Mouse (Mus musculus) hindbrain, embryonic 16.5 days (tissue): ENCODE measurements at regions not wholly inside any gene's neighbourhood (a gene's known extent, or its start where the extent isn't known, plus 50 kb on each side); places are given as distances from the start of the nearest gene placed in this dataset.

ENCODE experiments used
- ATAC-seq: fragments of 200-750 bp; cut with Nextera tagmentation; 2 replicates; pipeline ENCODE4 v1.8.0; 2017; ENCODE audit warnings: moderate TSS enrichment, moderate library complexity
- H3K27ac ChIP-seq: fragments of 300-500 bp; sonication (generic); 2 replicates; pipeline ENCODE4 v1.5.1; 2014; ENCODE audit warnings: low read depth, mild to moderate bottlenecking, control low read depth, low read length, moderate library complexity
- H3K27me3 ChIP-seq: fragments of 300-500 bp; sonication (generic); replicated peaks from 2 replicates; pipeline ENCODE4 v1.6.1; 2014; ENCODE audit warnings: low read length; ENCODE audit not compliant: control insufficient read depth, insufficient read depth
- H3K36me3 ChIP-seq: fragments of 300-500 bp; sonication (generic); 2 replicates; pipeline ENCODE4 v1.6.1; 2014; ENCODE audit warnings: mild to moderate bottlenecking, low read length, moderate library complexity, mixed read lengths; ENCODE audit not compliant: control insufficient read depth, insufficient read depth
- H3K4me1 ChIP-seq: fragments of 300-500 bp; sonication (generic); 2 replicates; pipeline ENCODE4 v1.6.1; 2014; ENCODE audit warnings: low read depth, low read length; ENCODE audit not compliant: control insufficient read depth, insufficient read depth
- H3K4me2 ChIP-seq: fragments of 300-500 bp; sonication (generic); 2 replicates; pipeline ENCODE4 v1.6.1; 2014; ENCODE audit warnings: mild to moderate bottlenecking, low read length, control low read depth, moderate library complexity
- H3K4me3 ChIP-seq: fragments of 300-500 bp; sonication (generic); 2 replicates; pipeline ENCODE4 v1.5.1; 2014; ENCODE audit warnings: mild to moderate bottlenecking, low read length, control low read depth, moderate library complexity
- H3K9ac ChIP-seq: fragments of 300-500 bp; sonication (generic); 2 replicates; pipeline ENCODE4 v1.6.1; 2014; ENCODE audit warnings: low read depth, mild to moderate bottlenecking, control low read depth, low read length, moderate library complexity
- H3K9me3 ChIP-seq: fragments of 300-500 bp; sonication (generic); 2 replicates; pipeline ENCODE4 v1.6.1; 2014; ENCODE audit warnings: mild to moderate bottlenecking, low read length, moderate library complexity; ENCODE audit not compliant: control insufficient read depth
- WGBS: fragments of 180-500 bp; shearing (Covaris S2); extraction: QIAGEN DNeasy Blood & Tissue Kit; methylation state at CpG from one replicate; pipeline ENCODE4 v1.1.7; 2014; 5-methylcytosine and 5-hydroxymethylcytosine counted together

DNA sequence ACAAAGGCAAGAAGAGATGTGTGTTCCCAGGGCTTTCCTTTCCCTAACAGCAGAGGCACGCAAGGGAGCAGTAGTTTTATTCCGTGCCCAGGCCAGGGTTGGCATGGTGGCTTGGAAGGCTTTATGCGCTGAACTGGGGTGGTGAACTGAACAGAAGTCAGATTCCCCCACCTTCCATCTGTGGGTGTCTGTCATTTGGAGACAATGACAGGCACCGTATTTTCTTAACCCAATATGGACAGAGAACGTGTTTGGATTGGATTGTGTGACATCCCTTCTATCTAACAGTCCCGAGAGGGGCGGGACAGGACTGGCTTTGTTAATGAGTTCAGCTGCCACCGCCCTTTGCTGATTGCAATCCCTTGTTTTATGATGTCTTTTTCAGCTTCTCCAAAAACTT, 165.8 kb upstream of the Cep162 start:
- Histone ChIP-seq H3K4me2 (no peak overlapping the region), H3K4me3 (no peak overlapping the region), H3K4me1 (peaks cover 2% of the 10 kb centered on the region; the same call in 1 of the 2 replicates), H3K9me3 (no peaks in the 10 kb centered on the region), H3K27me3 (no peaks in the 10 kb centered on the region), H3K27ac (no peak overlapping the region), H3K9ac (no peak overlapping the region), H3K36me3 (no peaks in the 10 kb centered on the region)
- ATAC-seq = no peak
- WGBS = 55% methylated on average over 8 of the region's 8 CpGs

DNA sequence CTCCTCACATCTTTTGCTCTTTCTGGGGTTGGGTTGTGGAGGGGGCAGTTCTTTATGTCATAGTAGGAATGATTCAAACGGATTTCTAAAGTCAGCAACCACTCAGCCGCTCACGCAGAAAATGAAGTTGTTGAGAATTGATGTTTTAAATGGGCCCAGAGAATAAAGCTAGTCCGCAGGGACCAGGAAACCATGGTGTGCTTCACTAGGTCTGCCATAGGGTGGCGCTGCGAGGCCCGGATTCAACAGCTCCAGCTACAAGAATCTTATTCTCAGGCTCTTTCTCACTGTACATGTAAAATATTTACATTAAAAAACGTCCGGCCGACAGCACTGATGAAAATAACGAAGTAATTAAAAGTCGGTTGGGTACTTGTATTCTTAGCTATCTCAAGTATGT, 164.0 kb upstream of the Cep162 start:
- H3K4me1 ChIP-seq = peaks cover 2% of the 10 kb centered on the region; the same call in 1 of the 2 replicates
- peak; percentile 73; the same call in 1 of the 2 replicates for ATAC-seq
- H3K9ac ChIP-seq = no peak overlapping the region
- 13% methylated on average over 12 of the region's 12 CpGs for WGBS
- H3K4me2 ChIP-seq = peak overlapping the region; percentile 15
- no peaks in the 10 kb centered on the region for H3K36me3 ChIP-seq
- no peaks in the 10 kb centered on the region for H3K27me3 ChIP-seq
- no peak overlapping the region for H3K4me3 ChIP-seq
- no peak overlapping the region for H3K27ac ChIP-seq
- H3K9me3 ChIP-seq = no peaks in the 10 kb centered on the region

DNA sequence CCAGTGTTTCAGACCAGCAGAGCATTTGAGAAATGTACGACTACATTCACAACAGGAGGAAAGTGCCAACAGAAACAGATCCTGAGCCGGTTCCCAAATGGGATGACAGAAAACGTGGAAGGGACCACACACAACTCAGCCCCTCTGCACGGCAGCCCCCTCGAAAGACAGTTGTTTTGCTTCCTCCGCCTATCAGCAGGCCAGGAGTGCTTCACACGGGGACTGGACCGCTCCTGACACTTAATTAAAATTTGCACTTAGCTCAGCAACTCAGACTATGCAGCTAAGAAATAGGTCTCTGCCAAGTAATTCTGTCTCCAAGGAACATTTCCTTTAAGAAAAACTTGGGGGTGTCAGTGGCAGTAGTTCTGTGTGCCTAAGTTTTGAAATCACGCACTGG, 157.6 kb upstream of the Cep162 start:
- Histone ChIP-seq H3K4me3 (no peak overlapping the region), H3K4me1 (no peaks in the 10 kb centered on the region), H3K27me3 (no peaks in the 10 kb centered on the region), H3K36me3 (no peaks in the 10 kb centered on the region), H3K4me2 (no peak overlapping the region), H3K9me3 (no peaks in the 10 kb centered on the region), H3K27ac (no peak overlapping the region), H3K9ac (no peak overlapping the region)
- no peak for ATAC-seq
- 55% methylated on average over 9 of the region's 9 CpGs for whole genome bisulfite sequencing

DNA sequence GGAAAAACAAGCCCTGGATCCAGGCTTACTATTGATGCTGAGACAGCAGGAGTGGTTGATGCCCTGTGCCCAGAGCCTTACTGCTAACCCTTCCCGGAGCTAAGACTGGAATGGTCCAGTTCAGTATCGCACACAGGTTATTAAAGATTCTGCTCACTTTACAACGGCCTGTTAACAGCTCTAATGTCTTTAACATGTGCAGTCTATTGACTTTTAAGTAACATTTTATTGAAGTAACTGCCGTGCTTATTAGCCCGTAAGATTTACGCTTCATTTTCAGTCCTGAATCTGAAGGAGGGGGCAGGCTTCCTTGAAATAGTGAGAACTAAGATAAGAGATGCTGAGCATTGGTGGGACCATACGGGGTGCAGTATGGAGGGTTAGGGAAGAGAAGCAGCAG, 155.7 kb upstream of the Cep162 start:
- H3K36me3 ChIP-seq = no peaks in the 10 kb centered on the region
- WGBS = 83% methylated on average over 7 of the region's 7 CpGs

DNA sequence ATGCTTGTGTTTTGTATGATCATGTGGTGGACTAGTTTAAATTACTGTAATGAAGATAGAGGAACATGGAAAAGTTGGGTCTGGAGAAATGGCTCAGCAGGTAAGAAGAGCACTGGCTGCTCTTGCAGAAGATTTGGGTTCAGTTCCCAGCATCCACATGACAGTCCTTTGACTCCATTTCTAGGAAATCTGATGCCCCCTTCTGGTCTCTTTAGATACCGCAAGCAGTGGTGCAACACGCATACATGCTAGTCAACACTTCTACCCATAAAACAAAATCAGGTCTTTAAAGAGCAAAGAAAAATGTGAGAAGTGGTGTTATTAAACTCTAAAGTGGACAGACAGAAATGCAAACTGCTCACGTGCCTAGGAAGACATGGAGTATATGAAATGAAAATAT, 154.4 kb upstream of the Cep162 start:
- WGBS = 95% methylated on average over 3 of the region's 3 CpGs
- no peak for ATAC-seq
- no peak overlapping the region for H3K9ac ChIP-seq

More for the DNA sequence above, 155.7 kb upstream of the Cep162 start:
- no peaks in the 10 kb centered on the region for H3K27me3 ChIP-seq
- H3K4me2 ChIP-seq = no peak overlapping the region
- H3K9ac ChIP-seq = no peak overlapping the region
- ATAC-seq = no peak
- no peaks in the 10 kb centered on the region for H3K4me1 ChIP-seq
- no peak overlapping the region for H3K4me3 ChIP-seq
- no peaks in the 10 kb centered on the region for H3K9me3 ChIP-seq
- H3K27ac ChIP-seq = no peak overlapping the region

DNA sequence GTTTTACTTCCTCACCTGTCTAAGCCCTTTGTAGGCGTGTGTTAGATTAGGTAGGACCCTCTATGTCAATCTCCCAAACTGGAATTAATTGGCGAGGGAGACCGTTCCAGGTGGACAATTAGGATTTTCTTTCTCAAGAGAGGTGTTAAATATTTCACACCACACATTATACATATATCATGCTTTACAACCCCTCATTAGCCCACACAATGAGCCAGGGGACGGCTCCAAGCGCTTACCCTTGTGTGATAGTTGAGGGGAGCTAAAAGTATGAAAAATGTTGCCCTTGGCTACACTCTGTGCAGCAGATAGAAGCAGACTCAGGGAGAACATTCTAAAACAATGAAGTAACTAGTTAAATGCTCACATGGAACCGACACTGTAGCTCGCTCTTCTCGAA, 153.5 kb upstream of the Cep162 start:
- no peak overlapping the region for H3K9ac ChIP-seq
- no peak for ATAC-seq
- H3K36me3 ChIP-seq = no peaks in the 10 kb centered on the region
- H3K4me2 ChIP-seq = no peak overlapping the region
- no peaks in the 10 kb centered on the region for H3K4me1 ChIP-seq
- 89% methylated on average over 8 of the region's 8 CpGs for WGBS
- H3K27me3 ChIP-seq = no peaks in the 10 kb centered on the region
- H3K27ac ChIP-seq = no peak overlapping the region
- H3K4me3 ChIP-seq = no peak overlapping the region
- H3K9me3 ChIP-seq = no peaks in the 10 kb centered on the region

More for the DNA sequence above, 154.4 kb upstream of the Cep162 start:
- Histone ChIP-seq H3K27ac (no peak overlapping the region), H3K4me1 (no peaks in the 10 kb centered on the region), H3K36me3 (no peaks in the 10 kb centered on the region), H3K27me3 (no peaks in the 10 kb centered on the region), H3K4me2 (no peak overlapping the region), H3K9me3 (no peaks in the 10 kb centered on the region), H3K4me3 (no peak overlapping the region)

DNA sequence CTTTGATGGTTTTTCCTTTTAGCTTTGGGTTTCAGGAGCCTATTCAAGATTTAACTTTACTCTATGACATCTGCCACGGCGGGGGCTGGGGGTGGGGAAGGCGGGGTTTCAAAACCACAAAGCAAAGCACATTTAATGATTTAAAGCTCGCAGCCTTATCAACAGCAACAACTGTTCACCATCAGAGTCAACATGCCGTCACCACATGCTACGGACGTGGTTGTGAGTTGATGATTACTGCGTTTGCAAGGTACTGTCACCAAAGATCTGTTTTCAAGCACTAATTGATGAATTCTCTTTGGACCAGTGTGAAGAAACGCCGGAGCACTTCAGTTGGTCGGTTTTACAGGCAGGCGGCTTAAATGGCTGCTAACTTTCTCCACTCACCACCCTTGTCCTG, 151.1 kb upstream of the Cep162 start:
- no peaks in the 10 kb centered on the region for H3K9me3 ChIP-seq
- WGBS = 85% methylated on average over 12 of the region's 12 CpGs
- ATAC-seq = no peak
- no peak overlapping the region for H3K4me2 ChIP-seq
- H3K36me3 ChIP-seq = no peaks in the 10 kb centered on the region
- H3K27me3 ChIP-seq = no peaks in the 10 kb centered on the region
- no peak overlapping the region for H3K4me3 ChIP-seq
- H3K9ac ChIP-seq = no peak overlapping the region
- H3K27ac ChIP-seq = no peak overlapping the region
- H3K4me1 ChIP-seq = no peaks in the 10 kb centered on the region

DNA sequence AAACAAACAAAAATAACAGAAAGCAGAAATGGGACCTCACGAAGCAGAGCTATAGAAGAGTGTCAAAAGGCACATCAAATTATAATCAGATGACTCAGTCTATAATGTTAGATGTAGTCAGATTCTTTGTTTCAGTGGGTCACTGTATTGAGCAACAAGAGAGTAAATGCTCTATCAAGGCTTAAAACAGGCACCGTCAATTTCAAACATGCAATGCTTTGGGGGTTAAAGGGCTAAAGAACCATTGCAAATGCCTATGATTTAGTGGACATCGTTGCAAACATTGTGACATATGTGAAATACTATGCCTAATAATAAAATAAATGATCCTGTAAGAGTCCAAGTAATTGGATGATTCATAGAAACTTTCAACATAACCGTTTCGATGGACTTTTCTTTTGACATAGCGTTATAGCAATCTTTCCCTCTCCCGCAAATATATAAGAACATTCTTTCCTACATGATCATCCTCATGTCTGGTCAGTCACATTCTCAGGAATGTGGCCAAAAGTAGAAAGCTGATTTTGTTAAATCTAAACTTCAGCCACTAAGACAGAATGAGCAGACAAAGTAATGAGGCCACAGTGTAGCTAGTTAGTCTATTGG, 149.9 kb upstream of the Cep162 start:
- Histone ChIP-seq H3K36me3 (no peaks in the 10 kb centered on the region), H3K4me3 (no peak overlapping the region), H3K27ac (no peak overlapping the region), H3K9me3 (no peaks in the 10 kb centered on the region), H3K9ac (no peak overlapping the region), H3K4me2 (no peak overlapping the region), H3K27me3 (no peaks in the 10 kb centered on the region), H3K4me1 (no peaks in the 10 kb centered on the region)
- 94% methylated on average over 7 of the region's 7 CpGs for WGBS
- ATAC-seq = no peak

DNA sequence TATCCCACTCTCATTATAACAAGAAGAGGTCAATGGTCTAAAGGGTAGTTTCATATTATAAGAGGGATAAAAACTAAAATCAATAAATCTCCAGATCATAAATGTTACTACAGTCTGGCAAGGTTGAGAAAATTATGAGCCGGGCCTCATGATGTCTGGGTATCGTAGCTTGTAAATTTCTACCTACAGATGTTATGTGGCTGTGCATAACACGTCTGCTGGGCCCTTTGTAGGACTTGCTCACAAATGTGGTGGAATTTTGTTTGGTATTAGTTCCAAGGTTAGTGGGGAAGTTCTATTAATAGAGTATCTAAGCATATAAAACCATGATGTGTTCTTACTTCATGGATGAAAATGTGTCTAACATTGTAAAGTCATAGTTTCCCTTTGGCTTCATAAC, 146.7 kb upstream of the Cep162 start:
- WGBS = 85% methylated on average over 3 of the region's 3 CpGs
- Histone ChIP-seq H3K9ac (no peak overlapping the region), H3K36me3 (no peaks in the 10 kb centered on the region), H3K27me3 (no peaks in the 10 kb centered on the region), H3K4me1 (no peaks in the 10 kb centered on the region), H3K9me3 (no peaks in the 10 kb centered on the region), H3K27ac (no peak overlapping the region), H3K4me3 (no peak overlapping the region), H3K4me2 (no peak overlapping the region)
- no peak for ATAC-seq

DNA sequence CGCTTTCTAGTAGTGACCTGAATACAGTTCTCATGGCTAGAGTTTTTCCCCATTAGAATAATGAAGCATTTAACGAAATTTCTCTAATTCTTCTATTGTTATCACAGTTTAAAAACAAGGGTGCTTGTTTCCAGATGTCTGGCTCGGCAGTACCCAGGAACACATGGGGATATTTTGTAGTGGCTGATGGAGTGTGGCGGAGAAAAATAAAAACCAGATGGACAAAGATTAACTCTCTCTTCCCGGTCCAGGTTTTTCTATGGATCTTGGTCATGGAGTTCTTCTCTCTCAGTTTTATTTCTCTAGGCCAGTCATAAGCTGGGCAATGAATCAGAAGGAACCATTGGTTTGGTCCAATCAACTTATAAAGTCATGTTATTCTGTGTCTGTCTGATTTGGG, 132.2 kb upstream of the Cep162 start:
- H3K9ac ChIP-seq = no peak overlapping the region
- H3K27me3 ChIP-seq = no peaks in the 10 kb centered on the region
- no peaks in the 10 kb centered on the region for H3K9me3 ChIP-seq
- no peaks in the 10 kb centered on the region for H3K36me3 ChIP-seq
- 75% methylated on average over 5 of the region's 5 CpGs for WGBS
- no peak overlapping the region for H3K4me3 ChIP-seq
- ATAC-seq = no peak
- no peak overlapping the region for H3K27ac ChIP-seq
- H3K4me1 ChIP-seq = no peaks in the 10 kb centered on the region
- no peak overlapping the region for H3K4me2 ChIP-seq
